Mouse (Mus musculus) embryo, embryonic 11.5 days (tissue): ENCODE measurements around the gene Lamtor4.

Experiments
- DNase-seq: peaks from one replicate; pipeline ENCODE4 v3.0.0-alpha.2; 2012; ENCODE audit warnings: low read depth, low spot score

Gene Lamtor4

DNA sequence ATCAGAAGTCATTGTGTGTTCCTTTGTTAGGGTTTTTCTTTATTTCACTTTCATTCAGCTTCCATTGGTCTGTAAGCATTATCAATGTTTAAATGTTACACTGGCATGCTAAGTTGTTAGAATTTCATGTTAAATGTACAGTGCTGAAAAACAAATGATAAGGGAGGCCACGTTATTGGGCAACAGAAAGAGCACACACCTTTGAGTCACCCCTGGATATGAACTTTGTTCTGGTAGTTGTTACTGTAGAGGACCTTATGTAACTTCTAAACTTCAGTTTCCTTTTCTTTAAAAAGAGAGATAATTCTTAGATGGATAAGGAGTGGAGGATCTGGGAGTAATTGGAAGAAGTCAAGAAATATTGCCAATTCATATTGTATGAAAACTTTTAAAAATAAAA is 36.4 kb downstream of the Lamtor4 start:
- DNase-seq = no peak

DNA sequence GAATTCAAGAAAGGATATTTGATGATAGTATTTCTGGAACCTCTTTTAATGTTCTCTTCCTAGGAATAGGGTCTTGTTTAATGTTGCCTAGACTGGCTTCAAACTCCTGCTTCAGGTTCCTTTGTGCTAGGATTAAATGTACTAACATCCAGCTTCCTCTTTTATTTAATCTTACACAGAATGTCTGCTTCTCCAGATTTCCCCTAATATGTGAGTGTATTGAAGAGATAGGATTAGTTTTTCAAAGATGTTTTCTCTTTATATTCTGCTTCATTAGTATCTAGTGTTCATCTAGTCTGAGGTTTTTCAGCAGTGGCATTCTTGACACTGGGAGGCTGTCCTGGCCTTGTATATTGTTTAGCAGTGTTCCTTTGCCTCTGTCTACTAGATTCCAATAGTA is 38.9 kb downstream of the Lamtor4 start:
- no peak for DNase-seq

DNA sequence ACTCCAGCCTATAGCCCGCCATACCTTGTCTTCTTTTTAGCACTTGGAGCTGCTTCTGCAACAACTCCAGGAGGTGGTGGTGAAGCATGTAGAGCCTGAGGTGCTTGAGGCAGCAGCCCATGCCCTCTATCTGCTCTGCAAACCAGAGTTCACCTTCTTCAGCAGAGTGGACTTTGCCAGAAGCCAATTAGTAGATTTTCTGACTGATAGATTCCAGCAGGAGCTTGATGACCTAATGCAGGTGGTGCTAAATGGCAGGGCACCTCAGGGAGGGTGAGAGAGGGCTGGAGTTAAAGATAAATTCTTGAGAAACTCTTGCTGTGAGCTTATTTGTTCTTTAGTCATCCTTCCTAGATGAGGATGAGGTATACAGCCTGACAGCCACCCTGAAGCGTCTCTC is 44.3 kb downstream of the Lamtor4 start:
- DNase-seq = no peak
